Mouse (Mus musculus) lung, embryonic 14.5 days (tissue): ENCODE data around the gene Vps45. TPM values are rescaled to one million over a fixed set of nuclear protein-coding genes. Genes with fewer than 3 reads are reported as not detected.

Experiments
- ATAC-seq: fragments of 200-750 bp; cut with Nextera tagmentation; 2 replicates; pipeline ENCODE4 v1.8.0; 2017; ENCODE audit warnings: mild to moderate bottlenecking, moderate TSS enrichment, moderate library complexity; ENCODE audit not compliant: insufficient read depth
- DNase-seq: peaks from one replicate; pipeline ENCODE4 v3.0.0-alpha.2; 2015
- H3K27ac ChIP-seq: fragments of 300-500 bp; sonication (generic); 2 replicates; pipeline ENCODE4 v1.5.1; 2014; ENCODE audit warnings: low read depth, mild to moderate bottlenecking, moderate library complexity
- H3K27me3 ChIP-seq: fragments of 300-500 bp; sonication (generic); 2 replicates; pipeline ENCODE4 v1.6.1; 2014; ENCODE audit warnings: low read length, control low read depth; ENCODE audit not compliant: insufficient read depth
- H3K36me3 ChIP-seq: fragments of 300-500 bp; sonication (generic); 2 replicates; pipeline ENCODE4 v1.6.1; 2014; ENCODE audit warnings: control low read depth; ENCODE audit not compliant: insufficient read depth
- H3K4me1 ChIP-seq: fragments of 300-500 bp; sonication (generic); 2 replicates; pipeline ENCODE4 v1.6.1; 2014; ENCODE audit warnings: antibody characterized with exemption, control low read depth; ENCODE audit not compliant: insufficient read depth
- H3K4me2 ChIP-seq: fragments of 300-500 bp; sonication (generic); 2 replicates; pipeline ENCODE4 v1.6.1; 2014; ENCODE audit warnings: mild to moderate bottlenecking
- H3K4me3 ChIP-seq: fragments of 300-500 bp; sonication (generic); 2 replicates; pipeline ENCODE4 v1.5.1; 2014; ENCODE audit warnings: low read depth, low read length
- H3K9ac ChIP-seq: fragments of 300-500 bp; sonication (generic); 2 replicates; pipeline ENCODE4 v1.6.1; 2014
- H3K9me3 ChIP-seq: fragments of 300-500 bp; sonication (generic); 2 replicates; pipeline ENCODE4 v1.6.1; 2016; ENCODE audit warnings: low read depth, low read length, control low read depth
- CTCF ChIP-seq: IDR thresholded peaks from 2 replicates; pipeline ENCODE4 v1.5.1; 2016; ENCODE audit warnings: antibody characterized with exemption, low read depth
- WGBS: fragments of 180-500 bp; shearing (Covaris S2); extraction: QIAGEN DNeasy Blood & Tissue Kit; methylation state at CpG from one replicate; pipeline ENCODE4 v1.1.7; 2014; 5-methylcytosine and 5-hydroxymethylcytosine counted together
- polyA plus RNA-seq: library from polyadenylated mRNA; unstranded; fragments of >200 nt; fragmentation: Nextera tagmentation; extraction: Ambion mirVana; gene quantifications from 2 replicates; pipeline ENCODE4 v1.2.1, GENCODE M21; 2014

Gene Vps45
- polyA plus RNA-seq, 1 experiment from 2014 or later: 18.6 TPM

DNA sequence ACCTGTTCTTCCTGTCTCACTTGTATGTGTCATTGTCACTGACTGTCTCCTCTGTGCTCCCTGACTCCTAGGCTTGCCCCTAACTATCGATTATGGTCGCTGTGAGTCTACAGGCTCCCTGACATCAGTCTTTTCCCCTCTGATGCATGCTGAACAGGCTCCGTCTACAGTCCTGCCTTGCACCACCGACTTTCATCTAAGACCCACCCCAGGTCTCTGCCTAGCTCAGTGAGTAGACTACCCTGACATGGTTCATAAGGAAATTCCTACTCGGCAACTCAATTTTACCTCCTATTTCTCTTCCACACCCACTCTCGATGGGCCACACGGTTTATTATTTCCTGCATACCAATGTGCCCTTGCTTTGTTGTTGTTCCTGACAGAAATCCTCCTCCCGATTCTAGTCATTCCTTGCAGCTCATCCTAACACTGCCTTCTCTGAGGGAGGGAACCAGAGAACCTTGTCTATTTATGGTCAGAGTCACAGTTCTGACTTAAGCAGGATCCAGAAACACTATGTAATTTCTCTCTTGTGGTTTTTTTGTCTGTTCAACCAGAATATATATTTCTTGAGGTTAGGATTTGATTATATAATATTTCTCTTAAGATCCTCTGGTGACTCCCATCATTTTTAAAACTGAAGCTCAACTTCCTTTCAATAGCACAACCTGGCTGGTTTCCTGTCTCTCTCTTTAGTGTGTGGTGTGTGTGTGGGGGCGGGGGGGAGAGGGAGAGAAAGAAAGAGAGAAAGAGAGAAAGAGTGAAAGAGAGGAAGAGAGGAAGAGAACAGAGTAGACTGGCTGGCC lies 18.2 kb downstream of the Vps45 start:
- Histone ChIP-seq H3K4me2 (no peak overlapping the region), H3K4me3 (no peak overlapping the region), H3K9ac (no peak overlapping the region), H3K27me3 (no peaks in the 10 kb centered on the region), H3K9me3 (no peaks in the 10 kb centered on the region), H3K27ac (no peak overlapping the region), H3K4me1 (no peaks in the 10 kb centered on the region), H3K36me3 (peaks cover 1% of the 10 kb centered on the region)
- DNase-seq: no peak
- ATAC-seq: no peak
- 78% methylated on average over 9 of the region's 9 CpGs for WGBS
- no peak for TF ChIP-seq CTCF

DNA sequence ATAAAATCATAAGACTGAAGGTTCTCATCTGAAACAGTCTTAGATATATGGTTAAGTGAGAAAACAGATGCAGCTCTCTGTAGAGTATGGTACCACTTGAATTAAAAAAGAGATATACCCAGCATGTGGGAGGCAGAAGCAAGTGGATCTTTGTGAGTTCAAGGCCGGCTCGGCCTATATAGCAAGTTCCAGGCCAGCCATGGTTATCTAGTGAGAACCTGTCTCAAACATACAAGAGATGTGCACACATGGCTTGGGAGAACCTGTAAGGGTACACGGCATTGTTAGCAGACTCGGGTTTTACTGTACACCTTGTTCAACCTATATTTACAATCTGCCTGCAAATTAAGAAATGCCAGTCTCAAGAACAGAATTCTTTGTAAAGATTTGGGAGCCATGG lies 19.4 kb downstream of the Vps45 start:
- Histone ChIP-seq H3K4me2 (no peak overlapping the region), H3K27me3 (no peaks in the 10 kb centered on the region), H3K4me3 (no peak overlapping the region), H3K4me1 (no peaks in the 10 kb centered on the region), H3K9me3 (no peaks in the 10 kb centered on the region), H3K9ac (no peak overlapping the region), H3K27ac (no peak overlapping the region), H3K36me3 (no peaks in the 10 kb centered on the region)
- ATAC-seq (no peak), DNase-seq (no peak)
- TF ChIP-seq CTCF: no peak
- 92% methylated on average over 4 of the region's 4 CpGs for WGBS

DNA sequence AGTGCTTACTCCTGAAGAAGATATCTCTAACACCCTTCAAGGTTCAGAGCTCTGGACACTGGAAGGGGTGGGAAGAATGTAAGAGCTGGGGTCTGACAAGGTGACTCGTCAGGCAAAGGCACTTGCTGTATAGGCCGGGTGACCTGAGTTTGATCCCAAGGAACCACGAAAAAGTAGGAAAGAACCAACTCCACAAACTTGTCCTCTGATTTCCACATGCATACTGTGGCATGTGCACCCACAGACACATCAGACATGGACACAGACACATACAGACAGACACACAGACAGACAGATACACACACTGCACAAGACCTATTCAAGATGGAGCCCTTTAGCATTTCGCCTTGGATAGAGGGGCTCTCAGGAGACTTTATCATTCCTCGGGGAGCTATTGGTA lies 20.1 kb downstream of the Vps45 start:
- Histone ChIP-seq H3K36me3 (0 out of 2 replicates have a peak, but pooled peaks cover 3% of the 10 kb centered on the region), H3K9ac (no peak overlapping the region), H3K4me3 (no peak overlapping the region), H3K4me1 (no peaks in the 10 kb centered on the region), H3K9me3 (no peaks in the 10 kb centered on the region), H3K27me3 (no peaks in the 10 kb centered on the region), H3K4me2 (no peak overlapping the region), H3K27ac (no peak overlapping the region)
- WGBS: 71% methylated on average over 5 of the region's 5 CpGs
- TF ChIP-seq CTCF: no peak
- DNase-seq: no peak
- ATAC-seq: no peak

DNA sequence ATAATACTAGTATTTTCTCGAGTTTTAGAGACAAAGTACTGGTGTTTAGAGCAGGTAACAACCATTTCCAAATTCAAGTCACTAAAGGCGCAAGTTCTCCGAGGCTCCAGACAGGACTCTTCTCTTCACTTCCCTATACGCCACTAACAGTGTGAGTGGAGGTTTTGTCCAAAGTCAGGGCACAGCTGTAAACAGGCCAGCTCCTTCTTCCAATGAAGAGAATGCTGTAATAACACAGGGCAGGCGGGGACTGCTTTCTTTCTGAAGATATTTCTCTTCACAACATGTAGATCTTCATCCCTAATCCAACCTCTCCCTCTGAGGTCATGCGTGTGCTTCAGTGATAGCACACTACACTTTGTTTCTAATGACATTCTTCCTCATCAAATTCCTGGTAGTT lies 21.5 kb downstream of the Vps45 start:
- H3K4me2 ChIP-seq: no peak overlapping the region
- no peaks in the 10 kb centered on the region for H3K9me3 ChIP-seq
- H3K36me3 ChIP-seq: 0 out of 2 replicates have a peak, but pooled peaks cover 3% of the 10 kb centered on the region
- ATAC-seq: no peak
- 84% methylated on average over 6 of the region's 6 CpGs for WGBS
- DNase-seq: no peak
- no peaks in the 10 kb centered on the region for H3K4me1 ChIP-seq
- no peak overlapping the region for H3K4me3 ChIP-seq
- no peak overlapping the region for H3K9ac ChIP-seq
- no peak overlapping the region for H3K27ac ChIP-seq
- no peaks in the 10 kb centered on the region for H3K27me3 ChIP-seq
- no peak for TF ChIP-seq CTCF

DNA sequence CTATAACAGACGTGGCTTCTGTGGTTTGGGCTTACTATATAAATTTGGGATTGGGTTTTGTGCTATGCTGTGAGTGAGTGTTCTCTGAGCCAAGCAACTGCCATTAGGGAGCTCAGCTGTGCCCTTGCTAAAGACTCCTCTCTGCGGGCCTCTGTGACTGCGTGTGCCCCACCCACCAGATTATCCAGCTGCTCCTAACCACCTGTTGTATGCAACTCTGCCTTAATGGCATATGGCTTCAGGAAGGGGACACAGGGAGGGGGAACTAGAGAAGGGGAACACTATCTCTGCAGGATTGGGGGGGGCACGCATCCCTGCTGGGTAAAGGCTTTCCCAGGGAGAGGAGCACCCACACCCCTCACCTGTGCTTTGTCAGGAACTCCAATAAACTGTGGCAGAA lies 25.2 kb downstream of the Vps45 start:
- no peak for TF ChIP-seq CTCF
- Histone ChIP-seq H3K4me3 (no peak overlapping the region), H3K27me3 (no peaks in the 10 kb centered on the region), H3K9ac (no peak overlapping the region), H3K4me2 (no peak overlapping the region), H3K36me3 (0 out of 2 replicates have a peak, but pooled peaks cover 5% of the 10 kb centered on the region), H3K9me3 (no peaks in the 10 kb centered on the region), H3K4me1 (no peaks in the 10 kb centered on the region), H3K27ac (no peak overlapping the region)
- ATAC-seq (no peak), DNase-seq (no peak)
- 77% methylated on average over 4 of the region's 4 CpGs for WGBS

GRCm38 (mm10) chr3:96032652-96033017 lies 25.6 kb downstream of the Vps45 start:
- no peak for ATAC-seq
- H3K9ac ChIP-seq: no peak overlapping the region
- H3K4me2 ChIP-seq: no peak overlapping the region
- H3K27me3 ChIP-seq: no peaks in the 10 kb centered on the region
- 85% methylated on average over 6 of the region's 6 CpGs for WGBS
- H3K4me1 ChIP-seq: no peaks in the 10 kb centered on the region
- no peak overlapping the region for H3K4me3 ChIP-seq
- H3K27ac ChIP-seq: no peak overlapping the region
- H3K9me3 ChIP-seq: no peaks in the 10 kb centered on the region
- no peak for DNase-seq
- TF ChIP-seq CTCF: no peak
- H3K36me3 ChIP-seq: 0 out of 2 replicates have a peak, but pooled peaks cover 5% of the 10 kb centered on the region

GRCm38 (mm10) chr3:96031991-96032651 lies 26.1 kb downstream of the Vps45 start:
- no peak overlapping the region for H3K27ac ChIP-seq
- TF ChIP-seq CTCF: no peak
- 0 out of 2 replicates have a peak, but pooled peaks cover 5% of the 10 kb centered on the region for H3K36me3 ChIP-seq
- H3K4me1 ChIP-seq: no peaks in the 10 kb centered on the region
- DNase-seq (no peak), ATAC-seq (no peak)
- no peaks in the 10 kb centered on the region for H3K9me3 ChIP-seq
- H3K27me3 ChIP-seq: no peaks in the 10 kb centered on the region
- H3K4me3 ChIP-seq: no peak overlapping the region
- no peak overlapping the region for H3K9ac ChIP-seq
- H3K4me2 ChIP-seq: no peak overlapping the region
- whole genome bisulfite sequencing: 70% methylated on average over 6 of the region's 6 CpGs
